Mouse (Mus musculus) frontal cortex, postnatal 10 days (tissue): Measurements from ENCODE around the gene Gm3149.
A peak's percentile ranks its signal among the peaks of the same experiment; 100 is the strongest.
"Not testable (repeated sequence)": the region's sequence is repeated elsewhere in the genome, so short reads cannot be mapped to it uniquely, and the experiment has no call there.

ENCODE experiments used
- DNase-seq, 2 experiments: peaks; one replicate each; pipeline ENCODE4 v3.0.0; 2022; ENCODE audit warnings: low spot score in 2 of 2, mixed read lengths in 1 of 2

Gene Gm3149

GRCm38 (mm10) chr14:4316983-4317382 is at the start of gene Gm3149:
Gene Gm3149 (plus strand): TSS chr14:4317283.
- DNase-seq, result not testable (repeated sequence)

GRCm38 (mm10) chr14:4269238-4269950 is 47.7 kb upstream of the Gm3149 start:
- DNase-seq, result not testable (repeated sequence)

GRCm38 (mm10) chr14:4279828-4280227 is 37.3 kb upstream of the Gm3149 start:
- DNase-seq, result not testable (repeated sequence)

- DNase-seq, result peak in 1 of 2 experiments; percentile 4
Measured at GRCm38 (mm10) chr14:4334476-4335080, 17.5 kb downstream of the Gm3149 start, which contains the start of gene 2610042L04Rik. Gene 2610042L04Rik (plus strand): TSS chr14:4334763.

- peak in 1 of 2 experiments; percentile 5 for DNase-seq
Measured at GRCm38 (mm10) chr14:4335506-4335905, 18.4 kb downstream of the Gm3149 start.

GRCm38 (mm10) chr14:4368991-4369390 is 51.9 kb downstream of the Gm3149 start:
- DNase-seq, result not testable (repeated sequence)

- DNase-seq, result not testable (repeated sequence)
Measured at GRCm38 (mm10) chr14:4369691-4370090, 52.6 kb downstream of the Gm3149 start.
